Mouse (Mus musculus): ENCODE results near the gene Crat.

Gene Crat

GRCm38 (mm10) chr2:30415157-30415935, at the start of gene Crat:
TSS of gene Crat (minus strand) at chr2:30415813.
- peak; percentile 89 for DNase-seq (ENCODE audit: low spot score)

DNA sequence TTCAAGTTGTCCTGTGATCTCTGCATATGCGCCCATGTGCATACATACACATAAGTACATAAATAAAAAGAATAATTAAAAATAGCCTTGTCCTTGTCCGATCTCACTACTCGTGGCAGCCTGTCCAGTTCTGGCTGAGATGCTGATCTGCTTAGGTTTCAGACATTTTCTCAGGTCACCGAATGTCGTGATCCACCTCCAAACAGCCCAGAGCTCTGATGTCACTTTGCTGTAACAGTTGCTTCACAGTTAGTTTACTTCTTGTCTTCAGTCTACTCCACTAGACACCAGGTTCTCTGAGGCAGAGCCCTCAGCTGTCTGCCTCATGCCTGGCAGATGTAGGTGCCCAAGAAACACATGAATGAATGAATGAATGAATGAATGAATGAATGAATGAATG, 48.8 kb upstream of the Crat start:
- DNase-seq (ENCODE audit: low spot score): no peak

GRCm38 (mm10) chr2:30463904-30464330, 48.3 kb upstream of the Crat start:
- peak; percentile 64 for DNase-seq (ENCODE audit: low spot score)

- no peak for DNase-seq (ENCODE audit: low spot score)
These were observed 47.7 kb upstream of the Crat start for GRCm38 (mm10) chr2:30463341-30463761.

GRCm38 (mm10) chr2:30459241-30459640, 43.6 kb upstream of the Crat start:
- no peak for DNase-seq (ENCODE audit: low spot score)

- no peak for DNase-seq (ENCODE audit: low spot score)
These were observed 42.7 kb upstream of the Crat start for GRCm38 (mm10) chr2:30458349-30458748.

GRCm38 (mm10) chr2:30456104-30456980, 40.7 kb upstream of the Crat start:
- no peak for DNase-seq (ENCODE audit: low spot score)

GRCm38 (mm10) chr2:30454587-30454986, 39.0 kb upstream of the Crat start:
- DNase-seq (ENCODE audit: low spot score): no peak

GRCm38 (mm10) chr2:30453570-30453969, 38.0 kb upstream of the Crat start:
- no peak for DNase-seq (ENCODE audit: low spot score)

- no peak for DNase-seq (ENCODE audit: low spot score)
These were observed 35.9 kb upstream of the Crat start for GRCm38 (mm10) chr2:30451525-30451924.

DNA sequence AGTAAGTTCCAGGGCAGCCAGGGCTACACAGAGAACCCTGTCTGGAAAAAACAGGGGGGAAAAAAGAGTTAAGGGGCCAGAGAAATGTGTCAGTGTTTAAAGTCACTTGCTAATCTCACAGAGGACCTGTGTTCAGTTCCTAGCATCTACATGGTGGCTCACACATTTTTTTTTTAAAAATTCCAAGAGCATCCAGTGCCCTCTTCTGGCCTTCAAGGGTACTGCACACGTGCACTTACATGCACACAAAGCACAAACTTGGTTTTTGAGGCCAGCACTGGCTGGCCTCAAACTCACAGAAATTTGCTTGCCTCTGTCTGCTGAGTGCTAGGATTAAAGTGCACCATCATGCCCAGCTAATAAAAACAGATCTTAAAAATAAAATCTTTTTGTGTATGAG, 34.9 kb upstream of the Crat start:
- DNase-seq (ENCODE audit: low spot score): no peak

- no peak for DNase-seq (ENCODE audit: low spot score)
These were observed 32.8 kb upstream of the Crat start for GRCm38 (mm10) chr2:30448371-30448770.

GRCm38 (mm10) chr2:30446891-30447826, 31.5 kb upstream of the Crat start:
- DNase-seq (ENCODE audit: low spot score): no peak

DNA sequence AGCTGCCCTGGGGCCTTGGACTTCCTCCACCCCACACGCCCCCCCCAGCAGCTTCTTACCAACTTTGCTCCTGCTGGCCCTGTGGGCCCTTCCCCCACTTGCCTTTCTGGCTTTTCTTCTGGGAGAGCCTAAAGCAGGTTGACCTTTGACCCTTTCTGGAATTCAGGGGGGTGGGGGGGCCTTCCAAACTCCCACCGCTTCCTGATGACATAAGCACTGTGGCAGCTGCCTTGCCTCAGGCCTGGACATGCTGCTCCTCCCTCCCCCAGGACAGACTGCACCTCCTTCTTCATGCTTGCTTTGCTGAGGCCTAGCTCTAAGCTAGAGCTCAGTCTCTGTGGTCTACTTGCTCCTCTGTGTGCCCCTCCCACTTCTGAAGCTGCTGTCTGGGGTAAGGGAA, 29.7 kb upstream of the Crat start:
- no peak for DNase-seq (ENCODE audit: low spot score)

GRCm38 (mm10) chr2:30444450-30444849, 28.8 kb upstream of the Crat start:
- no peak for DNase-seq (ENCODE audit: low spot score)

- DNase-seq (ENCODE audit: low spot score): no peak
These were observed 28.4 kb upstream of the Crat start for GRCm38 (mm10) chr2:30444006-30444405.

DNA sequence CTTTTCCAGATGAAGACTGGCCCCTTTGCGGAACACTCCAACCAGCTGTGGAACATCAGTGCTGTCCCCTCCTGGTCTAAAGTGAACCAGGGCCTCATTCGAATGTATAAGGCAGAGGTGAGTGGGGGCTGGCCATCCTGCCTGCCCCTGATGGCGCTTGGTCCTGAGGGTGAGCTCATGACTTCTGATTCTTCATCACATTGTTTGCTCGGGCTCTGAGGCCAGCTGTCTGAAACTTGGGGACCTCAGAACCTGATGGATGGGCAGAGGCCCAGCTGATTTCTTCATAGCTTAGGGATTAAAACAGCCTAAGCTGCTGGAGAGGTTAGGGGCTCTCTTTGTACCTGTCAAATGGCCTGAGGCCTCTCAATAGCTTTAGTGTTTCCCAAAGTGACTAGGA, 27.7 kb upstream of the Crat start:
- no peak for DNase-seq (ENCODE audit: low spot score)

DNA sequence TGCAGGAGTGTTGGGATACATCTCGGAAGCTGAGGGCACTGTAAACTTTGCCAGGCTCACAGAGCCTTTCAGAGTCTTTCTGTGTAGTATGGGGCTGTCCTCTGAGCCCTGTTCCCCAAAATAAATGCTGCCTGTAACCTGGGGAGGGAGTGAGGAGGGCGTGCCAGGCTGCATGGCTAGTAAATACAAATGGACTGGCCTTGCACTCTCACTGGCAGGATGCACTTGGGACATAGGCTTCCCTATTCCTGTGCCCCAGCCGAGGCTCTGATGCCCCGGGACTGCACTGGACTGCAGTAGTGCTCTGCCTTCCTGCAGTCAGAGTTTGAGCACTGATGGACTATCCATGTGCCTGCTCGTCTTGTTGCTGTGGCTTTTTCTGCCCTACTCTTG, 26.9 kb upstream of the Crat start:
- no peak for DNase-seq (ENCODE audit: low spot score)

GRCm38 (mm10) chr2:30441518-30442497, 26.2 kb upstream of the Crat start:
- DNase-seq (ENCODE audit: low spot score): peak; percentile 33

GRCm38 (mm10) chr2:30440701-30441517, 25.3 kb upstream of the Crat start:
- DNase-seq (ENCODE audit: low spot score): peak; percentile 54

Measured in spleen, adult 12 weeks (tissue).